Comparison of ENCODE assay signal across 8 mouse cellular contexts in the genomic region with DNA sequence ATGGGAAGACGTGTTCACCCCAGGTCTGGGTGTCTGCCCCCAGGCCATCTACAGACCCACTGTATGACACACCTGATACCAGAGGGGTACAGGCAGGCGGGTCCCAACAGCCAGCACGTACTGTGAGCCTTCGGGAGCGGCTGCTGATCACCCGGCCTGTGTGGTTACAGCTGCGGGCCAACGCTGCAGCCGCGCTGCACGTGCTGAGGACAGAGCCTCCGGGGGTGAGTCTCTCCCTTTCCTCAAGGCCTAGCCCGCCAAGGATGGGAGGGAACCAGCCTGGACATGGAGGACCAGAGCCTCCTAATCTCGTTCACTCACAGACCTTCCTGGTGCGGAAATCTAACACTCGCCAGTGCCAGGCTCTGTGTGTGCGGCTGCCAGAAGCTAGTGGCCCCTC. TPM values are rescaled to one million over a fixed set of nuclear protein-coding genes. Genes with fewer than 3 reads are reported as not detected.
DNase-seq lines count a peak whose midpoint lies in the region; ATAC-seq and TF ChIP-seq lines count a peak whose summit lies in the region.
"Had no signal": no experiment of that assay in that cellular context is flagged by ENCODE, and none has a peak within 500 bp of the region (broad histone marks: within the 10 kb centered on the region; RNA-seq: fewer than 3 reads in every experiment).

No protein-coding gene starts in this region.

- peak overlapping the region; percentile 98 for H3K27ac ChIP-seq in layer of hippocampus, adult 2 months
- 0 out of 2 replicates have a peak overlapping the region, but pooled peaks have one; percentile 25 for H3K27ac ChIP-seq in embryonic facial prominence, embryonic 12.5 days
- H3K27ac ChIP-seq in intestine, embryonic 14.5 days (ENCODE audit: low read depth) = no peak overlapping the region
- H3K27ac ChIP-seq: macrophage had no signal

- peaks cover 34% of the 10 kb centered on the region for H3K36me3 ChIP-seq in embryonic facial prominence, embryonic 12.5 days
- peaks cover 37% of the 10 kb centered on the region for H3K36me3 ChIP-seq in intestine, embryonic 14.5 days (ENCODE audit: control insufficient read depth, insufficient read depth, low read length)

- no peak for TF ChIP-seq CTCF in layer of hippocampus, adult 2 months (conservative IDR thresholded peaks at IDR 0.05)

- H3K27me3 ChIP-seq in embryonic facial prominence, embryonic 12.5 days = peaks cover 47% of the 10 kb centered on the region
- peaks cover 23% of the 10 kb centered on the region for H3K27me3 ChIP-seq in intestine, embryonic 14.5 days (replicated peaks; ENCODE audit: control insufficient read depth, insufficient read depth, low read length)

- H3K4me3 ChIP-seq in layer of hippocampus, adult 2 months = peak overlapping the region; percentile 65
- H3K4me3 ChIP-seq in embryonic facial prominence, embryonic 12.5 days = peak overlapping the region; percentile 13; the same call in 1 of the 2 replicates
- peak overlapping the region; percentile 28 for H3K4me3 ChIP-seq in intestine, embryonic 14.5 days (ENCODE audit: low read depth, low read length)

- DNase-seq in layer of hippocampus, adult 2 months (ENCODE audit: low spot score in 2 of 2) = peak in 1 of 2 experiments; percentile 7
- DNase-seq in layer of hippocampus, postnatal 14 days (ENCODE audit: low spot score in 2 of 2) = no peak
- DNase-seq in intestine, embryonic 14.5 days (ENCODE audit: low spot score) = no peak
- DNase-seq in neural tube, embryonic 10.5 days (ENCODE audit: extremely low spot score, low spot score) = peak; percentile 34

- WGBS in embryonic facial prominence, embryonic 12.5 days = 6% methylated on average over 17 of the region's 17 CpGs
- WGBS in intestine, embryonic 14.5 days = 6% methylated on average over 17 of the region's 17 CpGs

- H3K4me1 ChIP-seq in embryonic facial prominence, embryonic 12.5 days = peaks cover 29% of the 10 kb centered on the region
- H3K4me1 ChIP-seq in intestine, embryonic 14.5 days (replicated peaks; ENCODE audit: control insufficient read depth, insufficient read depth, low read length) = peaks cover 9% of the 10 kb centered on the region

- no peak overlapping the region for H3K9ac ChIP-seq in embryonic facial prominence, embryonic 12.5 days
- H3K9ac ChIP-seq in intestine, embryonic 14.5 days (ENCODE audit: low read length) = peak overlapping the region; percentile 32; the same call in 1 of the 2 replicates

- ATAC-seq in embryonic facial prominence, embryonic 12.5 days (ENCODE audit: insufficient number of reproducible peaks, insufficient read depth, low FRiP score, low TSS enrichment) = peak; percentile 39; the same call in 1 of the 2 replicates
- ATAC-seq in intestine, embryonic 14.5 days (replicated peaks; ENCODE audit: low FRiP score, low TSS enrichment, low read depth) = peak; percentile 59
- ATAC-seq in inflammation-experienced regulatory T-cells, adult 6 months = no peak
- ATAC-seq in erythroblast, adult 5-6 weeks (replicated peaks; ENCODE audit: low FRiP score, poor library complexity, severe bottlenecking) = no peak

- H3K4me2 ChIP-seq in embryonic facial prominence, embryonic 12.5 days (replicated peaks) = peak overlapping the region; percentile 38
- peak overlapping the region; percentile 52 for H3K4me2 ChIP-seq in intestine, embryonic 14.5 days (ENCODE audit: low read length)

- no peaks in the 10 kb centered on the region for H3K9me3 ChIP-seq in embryonic facial prominence, embryonic 12.5 days
- no peaks in the 10 kb centered on the region for H3K9me3 ChIP-seq in intestine, embryonic 14.5 days (ENCODE audit: control insufficient read depth, low read length)

RNA-seq across cellular contexts. Expression of a gene that starts 0.8 kb away (rescaled TPM):
- 100 to 1,000 TPM; 117 to 119 TPM for total RNA-seq in layer of hippocampus, adult 2 months (2021)
- total RNA-seq in layer of hippocampus, postnatal 14 days (2021) = 10 to 100 TPM; 68.7 to 72.6 TPM
- 1.8 and 2.4 TPM in 2 replicates for polyA plus RNA-seq in embryonic facial prominence, embryonic 12.5 days (2016; fragmentation: Nextera tagmentation; extraction: Ambion mirVana)
- 2.6 and 3.8 TPM in 2 replicates for polyA plus RNA-seq in intestine, embryonic 14.5 days (2014; fragmentation: Nextera tagmentation; extraction: Ambion mirVana)
- under 1 TPM in 1 of 3 experiments, not detected in 2; 0.19 TPM for polyA plus RNA-seq in inflammation-experienced regulatory T-cells, adult 6 months (2017; shearing (Covaris generic))
- total RNA-seq in erythroblast, adult 5-6 weeks (2015; ENCODE audit: low replicate concordance) = not detected in 2 replicates
- 0.09 TPM in 1 of 2 replicates, not detected in the other for total RNA-seq in erythroblast, adult 5-6 weeks (2017; ENCODE audit: low replicate concordance)

RNA-seq across cellular contexts. Expression of a gene that starts 9.9 kb away (rescaled TPM):
- total RNA-seq in layer of hippocampus, adult 2 months (2021) = 10 to 100 TPM; 21.4 to 25.3 TPM
- total RNA-seq in layer of hippocampus, postnatal 14 days (2021) = 10 to 100 TPM; 10.8 to 12.9 TPM
- polyA plus RNA-seq in embryonic facial prominence, embryonic 12.5 days (2016; fragmentation: Nextera tagmentation; extraction: Ambion mirVana) = 38.4 and 45.4 TPM in 2 replicates
- 49.6 and 50.8 TPM in 2 replicates for polyA plus RNA-seq in intestine, embryonic 14.5 days (2014; fragmentation: Nextera tagmentation; extraction: Ambion mirVana)
- 100 to 1,000 TPM in 2 of 3 experiments, 10 to 100 TPM in 1; 98.2 to 118 (median 109) TPM for polyA plus RNA-seq in inflammation-experienced regulatory T-cells, adult 6 months (2017; shearing (Covaris generic))
- total RNA-seq in erythroblast, adult 5-6 weeks (2015; ENCODE audit: low replicate concordance) = 0.96 and 10.4 TPM in 2 replicates
- 12.7 and 17.6 TPM in 2 replicates for total RNA-seq in erythroblast, adult 5-6 weeks (2017; ENCODE audit: low replicate concordance)

RNA-seq across cellular contexts. Expression of a gene that starts 12.3 kb away (rescaled TPM):
- 1 to 10 TPM; 4.1 to 7.6 TPM for total RNA-seq in layer of hippocampus, adult 2 months (2021)
- 10 to 100 TPM in 1 of 2 experiments, 1 to 10 TPM in 1; 5.9 to 10.6 TPM for total RNA-seq in layer of hippocampus, postnatal 14 days (2021)
- 3.5 and 4.7 TPM in 2 replicates for polyA plus RNA-seq in embryonic facial prominence, embryonic 12.5 days (2016; fragmentation: Nextera tagmentation; extraction: Ambion mirVana)
- polyA plus RNA-seq in intestine, embryonic 14.5 days (2014; fragmentation: Nextera tagmentation; extraction: Ambion mirVana) = 1.1 and 1.6 TPM in 2 replicates
- under 1 TPM; 0.41 to 0.81 (median 0.44) TPM for polyA plus RNA-seq in inflammation-experienced regulatory T-cells, adult 6 months (2017; shearing (Covaris generic))
- total RNA-seq in erythroblast, adult 5-6 weeks (2015; ENCODE audit: low replicate concordance) = 0.38 TPM in 1 of 2 replicates, not detected in the other
- 1.7 TPM in 1 of 2 replicates, not detected in the other for total RNA-seq in erythroblast, adult 5-6 weeks (2017; ENCODE audit: low replicate concordance)

RNA-seq across cellular contexts. Expression of a gene that starts 12.4 kb away (rescaled TPM):
- total RNA-seq in layer of hippocampus, adult 2 months (2021) = 100 to 1,000 TPM; 112 to 130 TPM
- total RNA-seq in layer of hippocampus, postnatal 14 days (2021) = 100 to 1,000 TPM; 124 to 127 TPM
- polyA plus RNA-seq in embryonic facial prominence, embryonic 12.5 days (2016; fragmentation: Nextera tagmentation; extraction: Ambion mirVana) = 46.4 and 48.1 TPM in 2 replicates
- polyA plus RNA-seq in intestine, embryonic 14.5 days (2014; fragmentation: Nextera tagmentation; extraction: Ambion mirVana) = 39.1 and 45.2 TPM in 2 replicates
- polyA plus RNA-seq in inflammation-experienced regulatory T-cells, adult 6 months (2017; shearing (Covaris generic)) = 10 to 100 TPM; 10.3 to 12.5 (median 10.4) TPM
- 0.84 and 1.2 TPM in 2 replicates for total RNA-seq in erythroblast, adult 5-6 weeks (2015; ENCODE audit: low replicate concordance)
- not detected in 2 replicates for total RNA-seq in erythroblast, adult 5-6 weeks (2017; ENCODE audit: low replicate concordance)

RNA-seq across cellular contexts. Expression of a gene that starts 16.8 kb away (rescaled TPM):
- 1 to 10 TPM; 3.2 to 3.9 TPM for total RNA-seq in layer of hippocampus, adult 2 months (2021)
- total RNA-seq in layer of hippocampus, postnatal 14 days (2021) = 1 to 10 TPM; 6.5 to 7.7 TPM
- polyA plus RNA-seq in embryonic facial prominence, embryonic 12.5 days (2016; fragmentation: Nextera tagmentation; extraction: Ambion mirVana) = 54.4 and 64.3 TPM in 2 replicates
- polyA plus RNA-seq in intestine, embryonic 14.5 days (2014; fragmentation: Nextera tagmentation; extraction: Ambion mirVana) = 69.8 and 70.2 TPM in 2 replicates
- not detected for polyA plus RNA-seq in inflammation-experienced regulatory T-cells, adult 6 months (2017; shearing (Covaris generic))
- 0.84 TPM in 1 of 2 replicates, not detected in the other for total RNA-seq in erythroblast, adult 5-6 weeks (2015; ENCODE audit: low replicate concordance)
- total RNA-seq in erythroblast, adult 5-6 weeks (2017; ENCODE audit: low replicate concordance) = 0.09 and 0.42 TPM in 2 replicates
- polyA plus RNA-seq: macrophage had no signal

Comparison
In these comparisons a context has a peak if more than half of its experiments do, and no peak if none do; other contexts are left out.
1. H3K4me3 ChIP-seq: peak in every context shown above with its lines; median percentile 65 in layer of hippocampus, adult 2 months; 28 in intestine, embryonic 14.5 days; 13 in embryonic facial prominence, embryonic 12.5 days.
2. ATAC-seq: peak in embryonic facial prominence, embryonic 12.5 days (single experiment) and intestine, embryonic 14.5 days (single experiment); none in inflammation-experienced regulatory T-cells, adult 6 months (single experiment) and erythroblast, adult 5-6 weeks (single experiment).
3. RNA of a gene that starts 0.8 kb away (total RNA-seq): 117 to 119 TPM in layer of hippocampus, adult 2 months and 68.7 to 72.6 TPM in layer of hippocampus, postnatal 14 days; 0.09 TPM in erythroblast, adult 5-6 weeks; every median in the first group is over 10 times any median in the second.